8 mouse cellular contexts compared by ENCODE assay signal in the genomic region with DNA sequence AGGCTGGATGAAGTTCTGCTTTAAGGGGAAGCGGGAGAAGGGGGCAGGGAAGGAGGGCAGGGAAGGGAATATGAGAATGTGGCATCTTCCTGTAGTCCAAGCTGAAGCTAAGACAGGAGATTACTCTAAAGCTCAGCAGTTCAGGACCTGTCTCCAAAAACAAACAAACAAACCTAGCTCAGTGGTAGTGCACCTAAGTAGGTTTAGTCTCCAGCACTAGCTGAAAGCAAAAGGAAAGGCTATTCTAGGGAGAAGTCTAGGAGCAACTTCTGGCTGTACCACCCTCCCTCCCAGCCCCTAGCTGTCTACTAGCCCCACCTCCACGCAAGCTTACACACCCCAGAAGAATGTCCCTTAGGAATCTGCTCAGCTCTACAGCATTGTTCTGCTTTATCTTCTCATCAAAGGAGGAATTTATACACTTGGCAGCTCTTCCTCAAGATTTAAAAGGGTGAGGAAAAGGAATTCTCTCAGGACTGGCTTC. TPM values are rescaled to one million over a fixed set of nuclear protein-coding genes. Genes with fewer than 3 reads are reported as not detected.
A peak's percentile ranks its signal among the peaks of the same experiment; 100 is the strongest.
DNase-seq lines count a peak whose midpoint lies in the region; ATAC-seq lines count a peak whose summit lies in the region.

No protein-coding gene starts in this region.

- H3K4me2 ChIP-seq in embryonic facial prominence, embryonic 13.5 days: peak overlapping the region; percentile 71
- H3K4me2 ChIP-seq in limb, embryonic 13.5 days (replicated peaks): peak overlapping the region; percentile 83
- peak overlapping the region; percentile 68 for H3K4me2 ChIP-seq in midbrain, embryonic 16.5 days (ENCODE audit: low read length)

- H3K4me3 ChIP-seq in embryonic facial prominence, embryonic 13.5 days: peak overlapping the region; percentile 90
- peak overlapping the region; percentile 96 for H3K4me3 ChIP-seq in limb, embryonic 13.5 days
- peak overlapping the region; percentile 95 for H3K4me3 ChIP-seq in midbrain, embryonic 16.5 days (ENCODE audit: low read depth, low read length)

- peak overlapping the region; percentile 91 for H3K27ac ChIP-seq in embryonic facial prominence, embryonic 13.5 days
- H3K27ac ChIP-seq in limb, embryonic 13.5 days: peak overlapping the region; percentile 86; the same call in 1 of the 2 replicates
- H3K27ac ChIP-seq in midbrain, embryonic 16.5 days (ENCODE audit: low read length): peak overlapping the region; percentile 88; the same call in 1 of the 2 replicates

- H3K9ac ChIP-seq in embryonic facial prominence, embryonic 13.5 days: peak overlapping the region; percentile 96
- peak overlapping the region; percentile 97 for H3K9ac ChIP-seq in limb, embryonic 13.5 days
- H3K9ac ChIP-seq in midbrain, embryonic 16.5 days (ENCODE audit: low read depth, low read length): peak overlapping the region; percentile 78; the same call in 1 of the 2 replicates

- no peaks in the 10 kb centered on the region for H3K9me3 ChIP-seq in embryonic facial prominence, embryonic 13.5 days
- H3K9me3 ChIP-seq in limb, embryonic 13.5 days: no peaks in the 10 kb centered on the region
- no peaks in the 10 kb centered on the region for H3K9me3 ChIP-seq in midbrain, embryonic 16.5 days (replicated peaks; ENCODE audit: control insufficient read depth, low read length, poor library complexity, severe bottlenecking)

- no peaks in the 10 kb centered on the region for H3K27me3 ChIP-seq in embryonic facial prominence, embryonic 13.5 days
- peaks cover 4% of the 10 kb centered on the region; the same call in 1 of the 2 replicates for H3K27me3 ChIP-seq in limb, embryonic 13.5 days
- H3K27me3 ChIP-seq in midbrain, embryonic 16.5 days (ENCODE audit: control insufficient read depth, insufficient read depth, low read depth, low read length): no peaks in the 10 kb centered on the region

- peaks cover 27% of the 10 kb centered on the region for H3K4me1 ChIP-seq in embryonic facial prominence, embryonic 13.5 days
- H3K4me1 ChIP-seq in limb, embryonic 13.5 days: peaks cover 29% of the 10 kb centered on the region
- H3K4me1 ChIP-seq in midbrain, embryonic 16.5 days (ENCODE audit: control insufficient read depth, insufficient read depth, low read length): peaks cover 24% of the 10 kb centered on the region

- no peak for ATAC-seq in embryonic facial prominence, embryonic 13.5 days (ENCODE audit: insufficient number of reproducible peaks, insufficient read depth, low FRiP score, low TSS enrichment, low read depth)
- ATAC-seq in limb, embryonic 13.5 days (ENCODE audit: low FRiP score, low read depth): no peak
- ATAC-seq in midbrain, embryonic 16.5 days: no peak

- DNase-seq in ovary, postnatal 36 days (ENCODE audit: low spot score): peak; percentile 9
- DNase-seq in ovary, postnatal 14 days (ENCODE audit: low spot score): no peak
- DNase-seq in heart, postnatal 4 days: peak; percentile 19
- DNase-seq in layer of hippocampus, postnatal 10 days (ENCODE audit: low spot score in 2 of 2): no peak
- no peak for DNase-seq in layer of hippocampus, adult 8-10 months (ENCODE audit: low spot score in 2 of 2)

- H3K36me3 ChIP-seq in embryonic facial prominence, embryonic 13.5 days: no peaks in the 10 kb centered on the region
- no peaks in the 10 kb centered on the region for H3K36me3 ChIP-seq in limb, embryonic 13.5 days
- no peaks in the 10 kb centered on the region for H3K36me3 ChIP-seq in midbrain, embryonic 16.5 days (ENCODE audit: control insufficient read depth, insufficient read depth, low read length)

- WGBS in embryonic facial prominence, embryonic 13.5 days: 0% methylated on average over 2 of the region's 2 CpGs
- WGBS in limb, embryonic 13.5 days: 0% methylated on average over 2 of the region's 2 CpGs
- 2% methylated on average over 2 of the region's 2 CpGs for WGBS in midbrain, embryonic 16.5 days

RNA-seq across cellular contexts. Expression of gene Pik3c2a, which starts 1.1 kb away (rescaled TPM):
- 27.8 and 31.0 TPM in 2 replicates for polyA plus RNA-seq in embryonic facial prominence, embryonic 13.5 days (2015; fragmentation: Nextera tagmentation; extraction: Ambion mirVana)
- 10 to 100 TPM; 25.2 to 26.0 TPM for total RNA-seq in heart, postnatal 4 days (2021)
- polyA plus RNA-seq in limb, embryonic 13.5 days (2015; fragmentation: Nextera tagmentation; extraction: Ambion mirVana): 28.0 and 29.8 TPM in 2 replicates
- 14.0 and 16.0 TPM in 2 replicates for polyA plus RNA-seq in midbrain, embryonic 16.5 days (2015; fragmentation: Nextera tagmentation; extraction: Ambion mirVana)
- 10 to 100 TPM; 22.2 to 23.8 TPM for total RNA-seq in layer of hippocampus, postnatal 10 days (2021)
- total RNA-seq in layer of hippocampus, adult 8-10 months (2022): 10 to 100 TPM; 27.1 to 35.8 (median 34.3) TPM

RNA-seq across cellular contexts. Expression of gene Nucb2, which starts 59.8 kb away (rescaled TPM):
- 20.0 and 21.5 TPM in 2 replicates for polyA plus RNA-seq in embryonic facial prominence, embryonic 13.5 days (2015; fragmentation: Nextera tagmentation; extraction: Ambion mirVana)
- total RNA-seq in heart, postnatal 4 days (2021): 10 to 100 TPM; 13.3 to 14.0 TPM
- 16.9 and 18.1 TPM in 2 replicates for polyA plus RNA-seq in limb, embryonic 13.5 days (2015; fragmentation: Nextera tagmentation; extraction: Ambion mirVana)
- 27.4 and 29.4 TPM in 2 replicates for polyA plus RNA-seq in midbrain, embryonic 16.5 days (2015; fragmentation: Nextera tagmentation; extraction: Ambion mirVana)
- total RNA-seq in layer of hippocampus, postnatal 10 days (2021): 10 to 100 TPM; 33.2 to 33.3 TPM
- total RNA-seq in layer of hippocampus, adult 8-10 months (2022): 10 to 100 TPM; 23.3 to 25.7 (median 24.2) TPM

Comparison
In these comparisons a context has a peak if more than half of its experiments do, and no peak if none do; other contexts are left out.
1. DNase-seq: peak in ovary, postnatal 36 days (single experiment) and heart, postnatal 4 days (single experiment); none in ovary, postnatal 14 days (single experiment), layer of hippocampus, postnatal 10 days (0 of 2) and layer of hippocampus, adult 8-10 months (0 of 2).
2. Peak in every context shown above with its lines, with median percentiles within 50 percentile points of each other: H3K27ac ChIP-seq, H3K4me2 ChIP-seq, H3K4me3 ChIP-seq and H3K9ac ChIP-seq.